Mouse (Mus musculus) lung, adult 2 months (tissue): ENCODE data around the gene Fn3k.

Experiments
- CTCF ChIP-seq: fragments of 200-500 bp; IDR thresholded peaks from 2 replicates; pipeline ENCODE4 v1.5.1; 2011; ENCODE audit warnings: mild to moderate bottlenecking, low read length, control low read depth; ENCODE audit not compliant: insufficient read depth
- POLR2A ChIP-seq: fragments of 200-500 bp; IDR thresholded peaks from 2 replicates; pipeline ENCODE4 v1.6.1; 2011; ENCODE audit warnings: low read depth, mild to moderate bottlenecking, control low read depth, low read length, borderline replicate concordance; ENCODE audit errors: extremely low read depth

GRCm38 (mm10) chr11:121387750-121388553 is 46.8 kb upstream of the Fn3k start, which contains the start of gene Rab40b:
- no peak for TF ChIP-seq POLR2A
- TF ChIP-seq CTCF = no peak
